Mouse (Mus musculus) bone marrow, adult 2 months (tissue): ENCODE results near the gene Traf3.

Source experiments
- CTCF ChIP-seq: fragments of 200-500 bp; IDR thresholded peaks from 2 replicates; pipeline ENCODE4 v1.5.1; 2011; ENCODE audit warnings: low read length, control low read depth; ENCODE audit not compliant: control insufficient read depth, insufficient read depth
- POLR2A ChIP-seq: fragments of 200-500 bp; IDR thresholded peaks from 2 replicates; pipeline ENCODE4 v1.6.1; 2011; ENCODE audit warnings: low read depth, mild to moderate bottlenecking, control low read depth, low read length, borderline replicate concordance; ENCODE audit not compliant: control insufficient read depth

GRCm38 (mm10) chr12:111203076-111203475, 36.9 kb downstream of the Traf3 start:
- no peak for TF ChIP-seq CTCF
- TF ChIP-seq POLR2A = no peak
